8 mouse cellular contexts compared by ENCODE assay signal in genomic region chr11:4203705-4204074, GRCm38 (mm10). TPM values are rescaled to one million over a fixed set of nuclear protein-coding genes. Genes with fewer than 3 reads are reported as not detected.
DNase-seq lines count a peak whose midpoint lies in the region; ATAC-seq and TF ChIP-seq lines count a peak whose summit lies in the region.
"Had no signal": no experiment of that assay in that cellular context is flagged by ENCODE, and none has a peak within 500 bp of the region (broad histone marks: within the 10 kb centered on the region; RNA-seq: fewer than 3 reads in every experiment).

No protein-coding gene starts in this region.

- no peak for TF ChIP-seq CTCF in small intestine, adult 2 months (IDR thresholded peaks at IDR 0.05; ENCODE audit: extremely low read depth, insufficient read length, insufficient replicate concordance, low read depth, low read length)

- H3K4me1 ChIP-seq in heart, embryonic 10.5 days = peaks cover 9% of the 10 kb centered on the region; the same call in 1 of the 2 replicates
- peaks cover 8% of the 10 kb centered on the region for H3K4me1 ChIP-seq in small intestine, adult 2 months (ENCODE audit: control insufficient read depth, insufficient read depth, insufficient read length, low read length)
- H3K4me1 ChIP-seq in forebrain, embryonic 12.5 days = no peaks in the 10 kb centered on the region

- no peak overlapping the region for H3K4me3 ChIP-seq in heart, embryonic 10.5 days
- no peak overlapping the region for H3K4me3 ChIP-seq in small intestine, adult 2 months (ENCODE audit: low read depth, low read length)
- H3K4me3 ChIP-seq in forebrain, embryonic 12.5 days (replicated peaks) = no peak overlapping the region
- H3K4me3 ChIP-seq: limb, embryonic 13.5 days had no signal

- peak overlapping the region; percentile 26; the same call in 1 of the 2 replicates for H3K27ac ChIP-seq in heart, embryonic 10.5 days
- peak overlapping the region; percentile 36 for H3K27ac ChIP-seq in small intestine, adult 2 months (ENCODE audit: insufficient read depth, low read depth, low read length)
- no peak overlapping the region for H3K27ac ChIP-seq in forebrain, embryonic 12.5 days
- H3K27ac ChIP-seq: limb, embryonic 13.5 days had no signal

- peaks cover 13% of the 10 kb centered on the region for H3K36me3 ChIP-seq in heart, embryonic 10.5 days
- H3K36me3 ChIP-seq in small intestine, adult 2 months (ENCODE audit: control insufficient read depth, insufficient read depth, low read length) = peaks cover 20% of the 10 kb centered on the region
- peaks cover 26% of the 10 kb centered on the region for H3K36me3 ChIP-seq in forebrain, embryonic 12.5 days (replicated peaks)

- H3K27me3 ChIP-seq in heart, embryonic 10.5 days (ENCODE audit: insufficient read depth, poor library complexity, severe bottlenecking) = no peaks in the 10 kb centered on the region
- H3K27me3 ChIP-seq in small intestine, adult 2 months (ENCODE audit: control insufficient read depth, insufficient read depth, low read length) = no peaks in the 10 kb centered on the region
- no peaks in the 10 kb centered on the region for H3K27me3 ChIP-seq in forebrain, embryonic 12.5 days
- H3K27me3 ChIP-seq: limb, embryonic 13.5 days had no signal

- H3K9me3 ChIP-seq in heart, embryonic 10.5 days = no peaks in the 10 kb centered on the region
- no peaks in the 10 kb centered on the region for H3K9me3 ChIP-seq in forebrain, embryonic 12.5 days
- H3K9me3 ChIP-seq: limb, embryonic 13.5 days had no signal

- H3K9ac ChIP-seq in forebrain, embryonic 12.5 days = no peak overlapping the region; the same call in 1 of the 2 replicates
- H3K9ac ChIP-seq: limb, embryonic 13.5 days had no signal

- no peak overlapping the region for H3K4me2 ChIP-seq in forebrain, embryonic 12.5 days
- H3K4me2 ChIP-seq: limb, embryonic 13.5 days had no signal

- no peak for ATAC-seq in forebrain, embryonic 12.5 days (ENCODE audit: low FRiP score)

- no peak for TF ChIP-seq POLR2A in small intestine, adult 2 months (IDR thresholded peaks at IDR 0.05; ENCODE audit: low read depth, low read length)

- peak; percentile 72 for DNase-seq in CD4-positive, CD25-positive, alpha-beta regulatory T cell, adult 2 months (ENCODE audit: low read depth, low spot score)
- DNase-seq in NIH3T3 (ENCODE audit: low read depth) = peak; percentile 31
- DNase-seq in heart, embryonic 10.5 days (ENCODE audit: low spot score) = no peak
- peak; percentile 86 for DNase-seq in kidney, postnatal 14 days
- DNase-seq in MN1 (ENCODE audit: low spot score) = no peak

- 49% methylated on average over 2 of the region's 2 CpGs for WGBS in heart, embryonic 10.5 days
- 13% methylated on average over 2 of the region's 2 CpGs for WGBS in small intestine, adult 2 months
- 59% methylated on average over 2 of the region's 2 CpGs for WGBS in forebrain, embryonic 12.5 days

RNA-seq across cellular contexts. Expression of gene Castor1, which starts 14.3 kb away (rescaled TPM):
- polyA plus RNA-seq in heart, embryonic 10.5 days (2016; fragmentation: Nextera tagmentation; extraction: Ambion mirVana) = 1.5 and 1.7 TPM in 2 replicates
- 2.6 and 2.7 TPM in 2 replicates for polyA plus RNA-seq in small intestine, adult 2 months (2012; rRNA removed)
- polyA plus RNA-seq in forebrain, embryonic 12.5 days (2016; fragmentation: Nextera tagmentation; extraction: Ambion mirVana) = 1.8 and 2.2 TPM in 2 replicates

RNA-seq across cellular contexts. Expression of gene Tbc1d10a, which starts 17.1 kb away (rescaled TPM):
- 18.7 and 22.0 TPM in 2 replicates for polyA plus RNA-seq in heart, embryonic 10.5 days (2016; fragmentation: Nextera tagmentation; extraction: Ambion mirVana)
- polyA plus RNA-seq in small intestine, adult 2 months (2012; rRNA removed) = 22.3 and 32.0 TPM in 2 replicates
- polyA plus RNA-seq in forebrain, embryonic 12.5 days (2016; fragmentation: Nextera tagmentation; extraction: Ambion mirVana) = 22.3 and 26.7 TPM in 2 replicates

RNA-seq across cellular contexts. Expression of gene Osm, which starts 32.5 kb away (rescaled TPM):
- 0.05 and 0.06 TPM in 2 replicates for polyA plus RNA-seq in heart, embryonic 10.5 days (2016; fragmentation: Nextera tagmentation; extraction: Ambion mirVana)
- 0.19 and 0.48 TPM in 2 replicates for polyA plus RNA-seq in small intestine, adult 2 months (2012; rRNA removed)
- not detected in 2 replicates for polyA plus RNA-seq in forebrain, embryonic 12.5 days (2016; fragmentation: Nextera tagmentation; extraction: Ambion mirVana)

RNA-seq across cellular contexts. Expression of gene Sf3a1, which starts 43.5 kb away (rescaled TPM):
- 52.7 and 68.6 TPM in 2 replicates for polyA plus RNA-seq in heart, embryonic 10.5 days (2016; fragmentation: Nextera tagmentation; extraction: Ambion mirVana)
- 13.9 and 24.7 TPM in 2 replicates for polyA plus RNA-seq in small intestine, adult 2 months (2012; rRNA removed)
- 83.9 and 88.4 TPM in 2 replicates for polyA plus RNA-seq in forebrain, embryonic 12.5 days (2016; fragmentation: Nextera tagmentation; extraction: Ambion mirVana)

RNA-seq across cellular contexts. Expression of gene Ccdc157, which starts 43.6 kb away (rescaled TPM):
- polyA plus RNA-seq in heart, embryonic 10.5 days (2016; fragmentation: Nextera tagmentation; extraction: Ambion mirVana) = 3.8 and 4.2 TPM in 2 replicates
- polyA plus RNA-seq in small intestine, adult 2 months (2012; rRNA removed) = 2.1 and 2.2 TPM in 2 replicates
- 7.4 and 8.5 TPM in 2 replicates for polyA plus RNA-seq in forebrain, embryonic 12.5 days (2016; fragmentation: Nextera tagmentation; extraction: Ambion mirVana)

Comparison
In these comparisons a context has a peak if more than half of its experiments do, and no peak if none do; other contexts are left out.
1. DNase-seq: peak in CD4-positive, CD25-positive, alpha-beta regulatory T cell, adult 2 months (single experiment), NIH3T3 (single experiment) and kidney, postnatal 14 days (single experiment); none in heart, embryonic 10.5 days (single experiment) and MN1 (single experiment).